Mouse (Mus musculus): ENCODE measurements around the gene D1Ertd622e. TPM values are rescaled to one million over a fixed set of nuclear protein-coding genes. Genes with fewer than 3 reads are reported as not detected.

D1Ertd622e gene
- 15.9 and 18.6 TPM in 2 replicates for polyA plus RNA-seq (2015; fragmentation: Nextera tagmentation; extraction: Ambion mirVana)

GRCm38 (mm10) chr1:97661406-97662241 is at the start of gene D1Ertd622e:
Gene D1Ertd622e, minus strand, starts transcription at chr1:97662074.
- Histone ChIP-seq H3K9ac (peak within 1 kb of the TSS; percentile 71), H3K27me3 (no peaks in the 10 kb centered on the region), H3K4me1 (peaks cover 10% of the 10 kb centered on the region; the same call in 1 of the 2 replicates), H3K4me2 (peak within 1 kb of the TSS; percentile 81), H3K9me3 (no peaks in the 10 kb centered on the region), H3K4me3 (peak within 1 kb of the TSS; percentile 90), H3K36me3 (no peaks in the 10 kb centered on the region), H3K27ac (peak within 1 kb of the TSS; percentile 90)
- WGBS: under 1% methylated on average over 85 of the region's 106 CpGs
- peak; percentile 95 for ATAC-seq (ENCODE audit: borderline replicate concordance, extremely low read depth, low FRiP score, low TSS enrichment)

- Histone ChIP-seq H3K27ac (no peak overlapping the region), H3K4me3 (no peak overlapping the region), H3K27me3 (no peaks in the 10 kb centered on the region), H3K4me1 (no peaks in the 10 kb centered on the region), H3K9me3 (no peaks in the 10 kb centered on the region), H3K4me2 (no peak overlapping the region), H3K9ac (no peak overlapping the region), H3K36me3 (peaks cover 22% of the 10 kb centered on the region)
- 77% methylated on average over 3 of the region's 3 CpGs for WGBS
- no peak for ATAC-seq (ENCODE audit: borderline replicate concordance, extremely low read depth, low FRiP score, low TSS enrichment)
These were observed 48.6 kb upstream of the D1Ertd622e start for GRCm38 (mm10) chr1:97710520-97710919.

GRCm38 (mm10) chr1:97705389-97705788 is 43.5 kb upstream of the D1Ertd622e start:
- ATAC-seq (ENCODE audit: borderline replicate concordance, extremely low read depth, low FRiP score, low TSS enrichment): no peak
- no peak overlapping the region for H3K27ac ChIP-seq
- no peak overlapping the region for H3K4me2 ChIP-seq
- H3K4me3 ChIP-seq: no peak overlapping the region
- no peaks in the 10 kb centered on the region for H3K27me3 ChIP-seq
- H3K36me3 ChIP-seq: peaks cover 11% of the 10 kb centered on the region
- H3K9me3 ChIP-seq: no peaks in the 10 kb centered on the region
- no peaks in the 10 kb centered on the region for H3K4me1 ChIP-seq
- H3K9ac ChIP-seq: no peak overlapping the region

- Histone ChIP-seq H3K27ac (no peak overlapping the region), H3K9ac (no peak overlapping the region), H3K9me3 (no peaks in the 10 kb centered on the region), H3K4me2 (no peak overlapping the region), H3K4me1 (no peaks in the 10 kb centered on the region), H3K36me3 (peaks cover 11% of the 10 kb centered on the region), H3K27me3 (no peaks in the 10 kb centered on the region), H3K4me3 (no peak overlapping the region)
- no peak for ATAC-seq (ENCODE audit: borderline replicate concordance, extremely low read depth, low FRiP score, low TSS enrichment)
- 81% methylated on average over 1 of the region's 1 CpGs for WGBS
These were observed 42.8 kb upstream of the D1Ertd622e start for GRCm38 (mm10) chr1:97704646-97705045.

- WGBS: 12% methylated on average over 11 of the region's 11 CpGs
- H3K9me3 ChIP-seq: no peaks in the 10 kb centered on the region
- no peaks in the 10 kb centered on the region for H3K27me3 ChIP-seq
- no peak for ATAC-seq (ENCODE audit: borderline replicate concordance, extremely low read depth, low FRiP score, low TSS enrichment)
- H3K27ac ChIP-seq: no peak overlapping the region
- H3K36me3 ChIP-seq: no peaks in the 10 kb centered on the region
- 0 out of 2 replicates have a peak, but pooled peaks cover 4% of the 10 kb centered on the region for H3K4me1 ChIP-seq
- no peak overlapping the region for H3K4me2 ChIP-seq
- no peak overlapping the region for H3K9ac ChIP-seq
- H3K4me3 ChIP-seq: no peak overlapping the region
These were observed 37.2 kb upstream of the D1Ertd622e start for GRCm38 (mm10) chr1:97698956-97699570.

GRCm38 (mm10) chr1:97697273-97697672 is 35.4 kb upstream of the D1Ertd622e start:
- ATAC-seq (ENCODE audit: borderline replicate concordance, extremely low read depth, low FRiP score, low TSS enrichment): no peak
- H3K4me1 ChIP-seq: 0 out of 2 replicates have a peak, but pooled peaks cover 4% of the 10 kb centered on the region
- H3K27me3 ChIP-seq: no peaks in the 10 kb centered on the region
- H3K4me3 ChIP-seq: no peak overlapping the region
- H3K4me2 ChIP-seq: no peak overlapping the region
- WGBS: 96% methylated on average over 1 of the region's 1 CpGs
- no peak overlapping the region for H3K9ac ChIP-seq
- H3K36me3 ChIP-seq: no peaks in the 10 kb centered on the region
- H3K9me3 ChIP-seq: no peaks in the 10 kb centered on the region
- H3K27ac ChIP-seq: no peak overlapping the region

- H3K27me3 ChIP-seq: no peaks in the 10 kb centered on the region
- ATAC-seq (ENCODE audit: borderline replicate concordance, extremely low read depth, low FRiP score, low TSS enrichment): no peak
- no peaks in the 10 kb centered on the region for H3K36me3 ChIP-seq
These were observed 32.0 kb upstream of the D1Ertd622e start for GRCm38 (mm10) chr1:97693825-97694224.

GRCm38 (mm10) chr1:97688756-97689155 is 26.9 kb upstream of the D1Ertd622e start:
- Histone ChIP-seq H3K4me1 (no peaks in the 10 kb centered on the region), H3K9me3 (no peaks in the 10 kb centered on the region), H3K9ac (no peak overlapping the region), H3K36me3 (no peaks in the 10 kb centered on the region), H3K4me2 (no peak overlapping the region), H3K27ac (no peak overlapping the region), H3K4me3 (no peak overlapping the region), H3K27me3 (no peaks in the 10 kb centered on the region)
- ATAC-seq (ENCODE audit: borderline replicate concordance, extremely low read depth, low FRiP score, low TSS enrichment): no peak
- WGBS: 8% methylated on average over 3 of the region's 3 CpGs

More at GRCm38 (mm10) chr1:97693825-97694224, 32.0 kb upstream of the D1Ertd622e start:
- H3K4me2 ChIP-seq: no peak overlapping the region
- no peak overlapping the region for H3K4me3 ChIP-seq
- no peaks in the 10 kb centered on the region for H3K9me3 ChIP-seq
- no peak overlapping the region for H3K9ac ChIP-seq
- H3K27ac ChIP-seq: no peak overlapping the region
- no peaks in the 10 kb centered on the region for H3K4me1 ChIP-seq

GRCm38 (mm10) chr1:97676526-97677177 is 14.8 kb upstream of the D1Ertd622e start:
- ATAC-seq (ENCODE audit: borderline replicate concordance, extremely low read depth, low FRiP score, low TSS enrichment): no peak
- Histone ChIP-seq H3K36me3 (no peaks in the 10 kb centered on the region), H3K4me2 (no peak overlapping the region), H3K4me3 (no peak overlapping the region), H3K9ac (no peak overlapping the region), H3K4me1 (no peaks in the 10 kb centered on the region), H3K9me3 (no peaks in the 10 kb centered on the region), H3K27ac (no peak overlapping the region), H3K27me3 (no peaks in the 10 kb centered on the region)
- 75% methylated on average over 4 of the region's 4 CpGs for WGBS

- H3K4me3 ChIP-seq: no peak overlapping the region
- ATAC-seq (ENCODE audit: borderline replicate concordance, extremely low read depth, low FRiP score, low TSS enrichment): no peak
- WGBS: 57% methylated on average over 2 of the region's 2 CpGs
- H3K4me2 ChIP-seq: no peak overlapping the region
- H3K27ac ChIP-seq: no peak overlapping the region
- H3K36me3 ChIP-seq: no peaks in the 10 kb centered on the region
- no peaks in the 10 kb centered on the region for H3K27me3 ChIP-seq
- H3K9ac ChIP-seq: no peak overlapping the region
- H3K4me1 ChIP-seq: no peaks in the 10 kb centered on the region
- no peaks in the 10 kb centered on the region for H3K9me3 ChIP-seq
These were observed 14.2 kb upstream of the D1Ertd622e start for GRCm38 (mm10) chr1:97676115-97676514.

- peaks cover 3% of the 10 kb centered on the region; the same call in 1 of the 2 replicates for H3K4me1 ChIP-seq
- H3K4me3 ChIP-seq: no peak overlapping the region
- H3K36me3 ChIP-seq: no peaks in the 10 kb centered on the region
- no peak overlapping the region for H3K4me2 ChIP-seq
- H3K9me3 ChIP-seq: no peaks in the 10 kb centered on the region
- no peaks in the 10 kb centered on the region for H3K27me3 ChIP-seq
- WGBS: 25% methylated on average over 2 of the region's 2 CpGs
- H3K27ac ChIP-seq: no peak overlapping the region
- ATAC-seq (ENCODE audit: borderline replicate concordance, extremely low read depth, low FRiP score, low TSS enrichment): no peak
- no peak overlapping the region for H3K9ac ChIP-seq
These were observed 11.0 kb upstream of the D1Ertd622e start for GRCm38 (mm10) chr1:97672849-97673248.

GRCm38 (mm10) chr1:97667288-97667687 is 5.4 kb upstream of the D1Ertd622e start:
- Histone ChIP-seq H3K9ac (no peak overlapping the region), H3K9me3 (no peaks in the 10 kb centered on the region), H3K4me1 (peaks cover 8% of the 10 kb centered on the region; the same call in 1 of the 2 replicates), H3K4me2 (no peak overlapping the region), H3K4me3 (no peak overlapping the region), H3K27me3 (no peaks in the 10 kb centered on the region), H3K27ac (no peak overlapping the region), H3K36me3 (no peaks in the 10 kb centered on the region)
- ATAC-seq (ENCODE audit: borderline replicate concordance, extremely low read depth, low FRiP score, low TSS enrichment): no peak
- WGBS: 96% methylated on average over 1 of the region's 1 CpGs

Data from lung, embryonic 15.5 days (tissue).